Mouse (Mus musculus): Measurements from ENCODE around the gene Myzap.
"Not testable (repeated sequence)": the region's sequence is repeated elsewhere in the genome, so short reads cannot be mapped to it uniquely, and the experiment has no call there.

Myzap gene

DNA sequence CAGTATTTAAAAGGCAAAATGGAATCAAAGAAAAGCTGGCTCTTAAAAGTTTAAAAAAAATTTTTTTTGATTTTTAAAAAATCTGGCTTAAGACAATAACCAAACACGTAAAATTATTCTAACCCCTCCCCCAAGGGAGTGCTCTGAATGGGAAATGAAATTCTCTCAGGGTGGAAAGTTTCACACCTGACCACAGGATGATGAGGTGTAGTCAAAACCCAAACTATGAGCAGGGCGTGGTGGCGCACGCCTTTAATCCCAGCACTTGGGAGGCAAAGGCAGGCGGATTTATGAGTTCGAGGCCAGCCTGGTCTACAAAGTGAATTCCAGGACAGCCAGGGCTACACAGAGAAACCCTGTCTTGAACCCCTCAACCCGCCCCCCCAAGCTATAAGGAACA, 108.3 kb downstream of the Myzap start:
- DNase-seq (ENCODE audit: low read depth, low spot score): not testable (repeated sequence)

DNA sequence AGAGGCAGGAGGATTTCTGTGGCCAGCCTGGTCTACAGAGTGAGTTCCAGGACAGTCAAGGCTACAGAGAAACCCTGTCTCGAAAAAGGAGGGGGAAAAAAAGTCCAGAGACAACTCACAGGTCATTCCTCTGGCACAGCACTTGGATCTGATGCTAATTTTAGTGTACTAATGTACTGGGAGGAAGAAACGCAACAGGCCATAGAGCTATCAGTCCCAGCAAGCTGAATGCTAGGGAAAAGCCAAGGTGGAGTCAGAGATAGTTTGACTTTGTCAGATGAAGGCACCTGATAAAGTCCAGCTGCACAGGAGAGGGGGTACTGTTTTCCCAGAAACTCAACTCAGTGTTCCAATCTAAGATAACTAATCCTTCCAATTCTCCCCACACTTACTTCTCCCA, 111.9 kb downstream of the Myzap start:
- no peak for DNase-seq (ENCODE audit: low read depth, low spot score)

DNA sequence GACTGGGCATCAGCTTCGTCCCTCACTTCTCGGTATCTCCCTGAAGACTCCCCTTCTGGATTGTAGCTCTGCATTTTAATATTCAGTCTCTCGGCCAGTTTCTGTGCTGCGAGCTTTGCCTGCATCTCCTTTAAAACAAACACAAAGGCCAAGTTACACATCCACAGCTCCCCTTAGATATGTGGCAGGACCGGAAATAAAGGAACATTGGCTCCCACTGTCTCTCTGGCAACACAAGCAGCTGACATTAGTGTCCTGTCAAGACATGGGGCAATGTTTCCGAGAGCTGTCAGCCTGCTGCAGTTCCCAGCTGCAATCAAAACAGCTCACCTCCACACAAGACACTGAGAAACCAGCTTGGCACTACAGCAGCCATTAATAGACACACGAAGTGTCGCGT, 112.7 kb downstream of the Myzap start:
- no peak for DNase-seq (ENCODE audit: low read depth, low spot score)

DNA sequence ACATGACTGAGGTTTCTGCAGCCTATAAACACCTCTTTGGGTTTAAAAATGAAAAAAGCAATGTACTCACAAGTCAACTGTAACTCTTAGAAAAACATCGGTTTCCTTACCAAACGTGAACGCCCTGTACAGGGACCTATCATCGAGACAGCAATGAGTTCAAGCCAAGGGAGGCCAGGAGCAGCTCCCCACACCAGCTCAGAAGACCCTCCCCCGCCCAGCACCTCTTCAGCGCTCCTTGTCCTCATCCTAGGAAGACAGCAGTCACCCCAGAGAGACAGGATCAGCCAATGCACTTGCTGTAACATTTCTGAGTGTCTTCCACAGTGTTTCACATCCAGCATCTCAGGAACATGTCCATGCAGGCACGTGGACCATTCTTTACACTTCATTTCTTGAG, 113.6 kb downstream of the Myzap start:
- no peak for DNase-seq (ENCODE audit: low read depth, low spot score)

DNA sequence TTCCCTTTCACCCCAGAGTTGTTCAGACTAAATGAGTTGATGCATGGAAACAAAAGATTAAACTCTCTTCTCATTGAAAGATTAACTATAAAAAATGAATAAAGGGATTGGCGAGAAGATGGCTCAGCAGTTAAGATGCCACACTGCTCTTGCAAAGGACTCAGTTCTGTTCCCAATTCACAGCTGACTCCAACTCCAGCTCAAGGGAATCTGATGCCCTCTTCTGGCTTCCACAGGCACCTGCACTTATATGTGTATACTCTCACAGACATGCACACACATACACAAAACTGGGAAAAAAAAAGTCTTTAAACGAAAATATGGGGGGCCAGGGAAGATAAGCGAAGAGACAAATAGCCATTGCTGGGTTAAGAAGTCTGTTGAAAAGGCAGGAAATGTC, 115.6 kb downstream of the Myzap start:
- DNase-seq (ENCODE audit: low read depth, low spot score): no peak

DNA sequence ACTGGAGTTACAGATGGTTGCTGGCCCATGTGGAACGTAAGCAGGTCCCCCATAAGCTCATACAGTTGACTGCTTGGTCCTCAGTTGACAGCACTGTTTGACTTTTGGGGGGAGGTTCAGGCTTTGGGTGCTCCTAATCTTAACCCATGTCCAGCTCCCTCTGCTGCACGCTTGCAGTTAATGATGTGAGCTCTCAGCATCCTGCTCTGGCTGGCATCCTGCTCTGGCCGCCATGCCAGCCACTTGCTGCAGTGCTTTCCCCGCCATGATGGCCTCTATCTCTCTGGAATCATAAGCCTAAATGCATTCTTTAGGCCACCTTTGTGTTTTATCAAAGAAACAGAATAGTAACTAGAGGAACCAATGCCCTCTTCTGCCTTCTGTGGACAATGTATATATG, 116.6 kb downstream of the Myzap start:
- no peak for DNase-seq (ENCODE audit: low read depth, low spot score)

DNA sequence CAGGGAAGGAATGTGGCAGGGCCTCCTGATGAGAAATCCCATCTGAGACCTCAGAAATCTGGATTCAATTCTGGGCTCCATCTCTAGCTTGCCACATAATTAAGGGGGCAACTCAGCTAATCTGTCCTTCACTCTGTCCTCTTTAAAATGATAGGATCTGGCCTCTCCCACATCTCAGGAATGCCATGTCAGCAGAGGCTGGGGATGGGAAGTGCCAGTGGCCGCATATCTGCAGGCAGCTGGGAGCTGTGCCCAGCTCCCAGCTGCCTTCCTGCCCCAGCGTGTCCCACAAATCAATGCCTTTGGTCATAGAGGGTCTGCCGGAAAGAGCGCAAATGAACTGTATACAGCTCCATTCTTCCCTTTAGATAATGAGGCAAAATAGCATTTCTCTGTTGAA, 124.7 kb downstream of the Myzap start:
- DNase-seq (ENCODE audit: low read depth, low spot score): no peak

DNA sequence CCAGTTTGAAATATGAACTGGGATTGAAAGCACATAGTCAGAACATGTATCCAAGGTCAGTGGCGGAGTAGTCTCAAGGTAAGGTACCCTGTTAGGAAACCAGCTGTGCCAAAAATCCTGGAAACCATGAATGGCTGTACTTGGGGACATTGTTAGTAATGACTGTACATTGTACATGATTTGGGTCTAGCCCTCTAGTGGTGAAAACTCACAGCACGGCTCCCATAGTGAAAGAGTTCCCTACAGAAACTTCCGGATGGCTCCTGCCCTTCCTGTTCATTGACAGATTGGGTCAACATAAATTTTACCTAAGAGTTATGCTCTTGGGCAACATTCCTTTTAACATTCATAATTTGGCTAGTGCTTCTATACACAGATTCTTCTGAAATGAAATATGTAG, 126.0 kb downstream of the Myzap start:
- DNase-seq (ENCODE audit: low read depth, low spot score): no peak

DNA sequence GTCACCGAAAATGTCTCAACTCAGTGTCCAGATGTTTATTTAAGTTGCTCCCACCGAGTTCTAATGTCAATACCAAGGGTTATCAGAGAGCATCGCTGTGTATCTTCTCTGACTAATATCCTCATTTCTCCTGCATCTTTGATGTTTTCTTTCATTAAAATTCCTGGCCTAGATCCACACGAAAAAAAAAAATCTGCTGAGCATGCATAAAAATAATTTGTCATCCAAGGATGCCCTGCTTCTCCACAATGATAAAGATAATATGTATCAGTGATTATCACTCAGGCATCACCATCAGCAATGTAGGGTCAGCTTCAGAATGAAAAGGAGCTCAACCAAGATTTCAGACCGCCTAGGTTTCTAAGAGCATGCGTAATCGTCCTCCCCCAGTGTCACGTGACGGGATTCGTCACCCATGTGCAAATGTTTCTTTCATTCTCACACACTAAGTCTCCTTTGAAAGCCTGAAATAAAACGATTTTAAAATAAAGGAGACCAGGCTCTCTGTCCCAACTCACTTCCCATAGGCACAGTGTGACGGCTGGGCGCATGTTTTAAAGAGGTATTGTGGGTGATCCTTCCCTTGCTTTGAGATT, 129.0 kb downstream of the Myzap start:
- no peak for DNase-seq (ENCODE audit: low read depth, low spot score)

DNA sequence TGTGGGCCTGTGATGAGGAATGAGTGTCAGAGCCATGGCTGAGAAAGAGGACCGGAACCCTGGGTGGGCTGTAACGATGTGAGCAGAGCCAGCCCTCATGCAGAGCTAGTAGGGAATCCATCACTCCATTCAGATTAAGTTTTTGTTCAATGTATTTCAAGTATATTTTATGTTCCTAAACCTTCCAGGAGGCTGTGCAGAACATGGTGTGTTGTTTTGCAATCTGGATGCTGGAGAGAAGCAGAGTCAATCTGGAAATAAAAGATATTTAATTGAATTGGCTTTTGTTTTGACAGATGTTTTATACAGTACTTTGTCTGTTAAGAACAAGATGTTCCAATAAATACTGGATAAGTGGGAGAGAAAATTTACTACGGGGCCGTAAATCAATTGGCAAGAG, 135.4 kb downstream of the Myzap start:
- no peak for DNase-seq (ENCODE audit: low read depth, low spot score)

Data from retina, postnatal 7 days (tissue).